Mouse (Mus musculus): Measurements from ENCODE around the gene Ubqln4. TPM values are rescaled to one million over a fixed set of nuclear protein-coding genes. Genes with fewer than 3 reads are reported as not detected.
"Not testable (repeated sequence)": the region's sequence is repeated elsewhere in the genome, so short reads cannot be mapped to it uniquely, and the experiment has no call there.

The Ubqln4 gene
- polyA plus RNA-seq, 1 experiment from 2014 or later, result 80.1 TPM

GRCm38 (mm10) chr3:88603714-88604161 lies 50.2 kb downstream of the Ubqln4 start:
- Histone ChIP-seq H3K27me3 (ENCODE audit: control insufficient read depth, insufficient read depth, low read length) (no peaks in the 10 kb centered on the region), H3K9me3 (ENCODE audit: control insufficient read depth, low read length) (no peaks in the 10 kb centered on the region), H3K36me3 (ENCODE audit: control insufficient read depth, insufficient read depth, low read length) (no peaks in the 10 kb centered on the region), H3K4me2 (ENCODE audit: low read depth, severe bottlenecking) (no peak overlapping the region), H3K4me1 (ENCODE audit: control insufficient read depth, insufficient read depth, low read length) (no peaks in the 10 kb centered on the region), H3K9ac (ENCODE audit: low read length) (no peak overlapping the region), H3K4me3 (ENCODE audit: low read depth, low read length) (no peak overlapping the region), H3K27ac (replicated peaks; ENCODE audit: low read depth, low read length) (no peak overlapping the region)
- WGBS, result 29% methylated on average over 6 of the region's 6 CpGs
- no peak for ATAC-seq (ENCODE audit: insufficient number of reproducible peaks, low FRiP score, low TSS enrichment, low read depth)
- DNase-seq (ENCODE audit: low spot score), result peak; percentile 84

GRCm38 (mm10) chr3:88604863-88605262 lies 51.3 kb downstream of the Ubqln4 start:
- no peak for DNase-seq (ENCODE audit: low spot score)
- no peaks in the 10 kb centered on the region for H3K9me3 ChIP-seq (ENCODE audit: control insufficient read depth, low read length)
- H3K27me3 ChIP-seq (ENCODE audit: control insufficient read depth, insufficient read depth, low read length), result no peaks in the 10 kb centered on the region
- WGBS, result 88% methylated on average over 7 of the region's 7 CpGs
- no peaks in the 10 kb centered on the region for H3K4me1 ChIP-seq (ENCODE audit: control insufficient read depth, insufficient read depth, low read length)
- no peaks in the 10 kb centered on the region for H3K36me3 ChIP-seq (ENCODE audit: control insufficient read depth, insufficient read depth, low read length)
- H3K27ac ChIP-seq (replicated peaks; ENCODE audit: low read depth, low read length), result no peak overlapping the region
- no peak overlapping the region for H3K4me2 ChIP-seq (ENCODE audit: low read depth, severe bottlenecking)
- H3K4me3 ChIP-seq (ENCODE audit: low read depth, low read length), result no peak overlapping the region
- no peak overlapping the region for H3K9ac ChIP-seq (ENCODE audit: low read length)
- no peak for ATAC-seq (ENCODE audit: insufficient number of reproducible peaks, low FRiP score, low TSS enrichment, low read depth)

GRCm38 (mm10) chr3:88605666-88606065 lies 52.1 kb downstream of the Ubqln4 start, which contains the start of gene Arhgef2:
Arhgef2 (plus strand) TSS chr3:88605966.
- not testable (repeated sequence) for ATAC-seq (ENCODE audit: insufficient number of reproducible peaks, low FRiP score, low TSS enrichment, low read depth); H3K36me3 ChIP-seq (ENCODE audit: control insufficient read depth, insufficient read depth, low read length); H3K4me3 ChIP-seq (ENCODE audit: low read depth, low read length); H3K27me3 ChIP-seq (ENCODE audit: control insufficient read depth, insufficient read depth, low read length); H3K4me1 ChIP-seq (ENCODE audit: control insufficient read depth, insufficient read depth, low read length); H3K9me3 ChIP-seq (ENCODE audit: control insufficient read depth, low read length); H3K27ac ChIP-seq (replicated peaks; ENCODE audit: low read depth, low read length); DNase-seq (ENCODE audit: low spot score); H3K9ac ChIP-seq (ENCODE audit: low read length)
- H3K4me2 ChIP-seq (ENCODE audit: low read depth, severe bottlenecking), result peak within 1 kb of the TSS; percentile 44; the same call in 1 of the 2 replicates
- WGBS, result 85% methylated on average over 2 of the region's 2 CpGs

- H3K9me3 ChIP-seq (ENCODE audit: control insufficient read depth, low read length), result no peaks in the 10 kb centered on the region
- DNase-seq (ENCODE audit: low spot score), result peak; percentile 97
- H3K9ac ChIP-seq (ENCODE audit: low read length), result peak overlapping the region; percentile 35; the same call in 1 of the 2 replicates
- H3K27ac ChIP-seq (replicated peaks; ENCODE audit: low read depth, low read length), result no peak overlapping the region
- H3K4me3 ChIP-seq (ENCODE audit: low read depth, low read length), result peak overlapping the region; percentile 1; the same call in 1 of the 2 replicates
- H3K4me1 ChIP-seq (ENCODE audit: control insufficient read depth, insufficient read depth, low read length), result no peaks in the 10 kb centered on the region
- peak overlapping the region; percentile 44 for H3K4me2 ChIP-seq (ENCODE audit: low read depth, severe bottlenecking)
- no peaks in the 10 kb centered on the region for H3K27me3 ChIP-seq (ENCODE audit: control insufficient read depth, insufficient read depth, low read length)
- peak; percentile 91 for ATAC-seq (ENCODE audit: insufficient number of reproducible peaks, low FRiP score, low TSS enrichment, low read depth)
- no peaks in the 10 kb centered on the region for H3K36me3 ChIP-seq (ENCODE audit: control insufficient read depth, insufficient read depth, low read length)
- WGBS, result under 1% methylated on average over 20 of the region's 20 CpGs
Observed at GRCm38 (mm10) chr3:88607065-88607757, 53.7 kb downstream of the Ubqln4 start.

GRCm38 (mm10) chr3:88607758-88608138 lies 54.2 kb downstream of the Ubqln4 start:
- H3K9me3 ChIP-seq (ENCODE audit: control insufficient read depth, low read length), result no peaks in the 10 kb centered on the region
- no peak overlapping the region for H3K4me3 ChIP-seq (ENCODE audit: low read depth, low read length)
- no peaks in the 10 kb centered on the region for H3K27me3 ChIP-seq (ENCODE audit: control insufficient read depth, insufficient read depth, low read length)
- peak overlapping the region; percentile 35 for H3K9ac ChIP-seq (ENCODE audit: low read length)
- 28% methylated on average over 10 of the region's 10 CpGs for WGBS
- no peak overlapping the region for H3K27ac ChIP-seq (replicated peaks; ENCODE audit: low read depth, low read length)
- peak overlapping the region; percentile 44 for H3K4me2 ChIP-seq (ENCODE audit: low read depth, severe bottlenecking)
- H3K4me1 ChIP-seq (ENCODE audit: control insufficient read depth, insufficient read depth, low read length), result no peaks in the 10 kb centered on the region
- no peaks in the 10 kb centered on the region for H3K36me3 ChIP-seq (ENCODE audit: control insufficient read depth, insufficient read depth, low read length)
- DNase-seq (ENCODE audit: low spot score) (no peak), ATAC-seq (ENCODE audit: insufficient number of reproducible peaks, low FRiP score, low TSS enrichment, low read depth) (no peak)

- Histone ChIP-seq H3K27me3 (ENCODE audit: control insufficient read depth, insufficient read depth, low read length) (no peaks in the 10 kb centered on the region), H3K4me3 (ENCODE audit: low read depth, low read length) (no peak overlapping the region), H3K9me3 (ENCODE audit: control insufficient read depth, low read length) (no peaks in the 10 kb centered on the region), H3K9ac (ENCODE audit: low read length) (no peak overlapping the region), H3K4me1 (ENCODE audit: control insufficient read depth, insufficient read depth, low read length) (no peaks in the 10 kb centered on the region), H3K36me3 (ENCODE audit: control insufficient read depth, insufficient read depth, low read length) (no peaks in the 10 kb centered on the region), H3K27ac (replicated peaks; ENCODE audit: low read depth, low read length) (no peak overlapping the region), H3K4me2 (ENCODE audit: low read depth, severe bottlenecking) (no peak overlapping the region)
- no peak for DNase-seq (ENCODE audit: low spot score)
- 74% methylated on average over 4 of the region's 4 CpGs for WGBS
- ATAC-seq (ENCODE audit: insufficient number of reproducible peaks, low FRiP score, low TSS enrichment, low read depth), result no peak
Observed at GRCm38 (mm10) chr3:88609066-88609465, 55.5 kb downstream of the Ubqln4 start.

- H3K4me3 ChIP-seq (ENCODE audit: low read depth, low read length), result no peak overlapping the region
- H3K9ac ChIP-seq (ENCODE audit: low read length), result no peak overlapping the region
- H3K9me3 ChIP-seq (ENCODE audit: control insufficient read depth, low read length), result no peaks in the 10 kb centered on the region
- H3K27ac ChIP-seq (replicated peaks; ENCODE audit: low read depth, low read length), result no peak overlapping the region
- 77% methylated on average over 8 of the region's 8 CpGs for whole genome bisulfite sequencing
- H3K4me2 ChIP-seq (ENCODE audit: low read depth, severe bottlenecking), result no peak overlapping the region
- no peaks in the 10 kb centered on the region for H3K4me1 ChIP-seq (ENCODE audit: control insufficient read depth, insufficient read depth, low read length)
- H3K36me3 ChIP-seq (ENCODE audit: control insufficient read depth, insufficient read depth, low read length), result no peaks in the 10 kb centered on the region
- DNase-seq (ENCODE audit: low spot score) (no peak), ATAC-seq (ENCODE audit: insufficient number of reproducible peaks, low FRiP score, low TSS enrichment, low read depth) (no peak)
- H3K27me3 ChIP-seq (ENCODE audit: control insufficient read depth, insufficient read depth, low read length), result no peaks in the 10 kb centered on the region
Observed at GRCm38 (mm10) chr3:88614418-88614817, 60.9 kb downstream of the Ubqln4 start.

GRCm38 (mm10) chr3:88615117-88615516 lies 61.6 kb downstream of the Ubqln4 start:
- no peaks in the 10 kb centered on the region for H3K9me3 ChIP-seq (ENCODE audit: control insufficient read depth, low read length)
- no peak overlapping the region for H3K4me3 ChIP-seq (ENCODE audit: low read depth, low read length)
- no peak for DNase-seq (ENCODE audit: low spot score)

More at GRCm38 (mm10) chr3:88615117-88615516, 61.6 kb downstream of the Ubqln4 start:
- no peaks in the 10 kb centered on the region for H3K27me3 ChIP-seq (ENCODE audit: control insufficient read depth, insufficient read depth, low read length)
- ATAC-seq (ENCODE audit: insufficient number of reproducible peaks, low FRiP score, low TSS enrichment, low read depth), result no peak
- no peak overlapping the region for H3K4me2 ChIP-seq (ENCODE audit: low read depth, severe bottlenecking)
- H3K9ac ChIP-seq (ENCODE audit: low read length), result no peak overlapping the region
- H3K27ac ChIP-seq (replicated peaks; ENCODE audit: low read depth, low read length), result no peak overlapping the region
- no peaks in the 10 kb centered on the region for H3K36me3 ChIP-seq (ENCODE audit: control insufficient read depth, insufficient read depth, low read length)
- 55% methylated on average over 5 of the region's 5 CpGs for WGBS
- no peaks in the 10 kb centered on the region; the same call in 1 of the 2 replicates for H3K4me1 ChIP-seq (ENCODE audit: control insufficient read depth, insufficient read depth, low read length)

All from limb, embryonic 11.5 days (tissue).